Mouse (Mus musculus): ENCODE measurements around the gene Rtf1. TPM values are rescaled to one million over a fixed set of nuclear protein-coding genes. Genes with fewer than 3 reads are reported as not detected.

Gene Rtf1
- total RNA-seq, 4 experiments from 2014 or later, result 54.9 to 58.7 (median 55.9) TPM

GRCm38 (mm10) chr2:119767246-119767645 lies 92.4 kb downstream of the Rtf1 start:
- DNase-seq (ENCODE audit: low spot score in 2 of 2), result no peak

Other genes with a start within 250 kb of the Rtf1 start
- 10 to 100 TPM; 21.1 to 24.9 (median 23.3) TPM for gene Ino80, start 197.4 kb upstream of the Rtf1 start, total RNA-seq (2022)
- 1 to 10 TPM in 2 of 4 experiments, under 1 TPM in 2; 0.59 to 1.9 (median 1.00) TPM for gene Exd1, start 127.4 kb upstream of the Rtf1 start, total RNA-seq (2022)
- gene Chp1, start 127.4 kb upstream of the Rtf1 start, total RNA-seq (2022), result 100 to 1,000 TPM; 161 to 184 (median 175) TPM
- gene Nusap1, start 56.8 kb upstream of the Rtf1 start, total RNA-seq (2022), result 1 to 10 TPM in 1 of 4 experiments, under 1 TPM in 3; 0.46 to 1.6 (median 0.56) TPM
- 1 to 10 TPM in 3 of 4 experiments, under 1 TPM in 1; 0.70 to 2.0 (median 1.1) TPM for gene Oip5, start 56.6 kb upstream of the Rtf1 start, total RNA-seq (2022)
- 10 to 100 TPM; 28.7 to 31.9 (median 29.8) TPM for gene Ndufaf1, start 12.2 kb upstream of the Rtf1 start, total RNA-seq (2022)
- gene Itpka, start 67.3 kb downstream of the Rtf1 start, total RNA-seq (2022), result 100 to 1,000 TPM; 160 to 178 (median 177) TPM
- 10 to 100 TPM; 19.7 to 23.2 (median 20.4) TPM for gene Ltk, start 85.4 kb downstream of the Rtf1 start, total RNA-seq (2022)
- 10 to 100 TPM; 18.8 to 21.2 (median 20.4) TPM for gene Rpap1, start 112.5 kb downstream of the Rtf1 start, total RNA-seq (2022)
- gene Tyro3, start 122.7 kb downstream of the Rtf1 start, total RNA-seq (2022), result 100 to 1,000 TPM; 180 to 223 (median 191) TPM
- gene Mga, start 222.2 kb downstream of the Rtf1 start, total RNA-seq (2022), result 10 to 100 TPM; 54.9 to 78.5 (median 70.4) TPM

Measured in left cerebral cortex, adult 8-10 months (tissue).